Mouse (Mus musculus) fat pad, adult 2 months (tissue): ENCODE results near the gene Pimreg.

ENCODE experiments used
- DNase-seq: peaks from one replicate; pipeline ENCODE4 v3.0.0-alpha.2; 2011; ENCODE audit warnings: low read depth, low spot score; ENCODE audit errors: extremely low read depth

Pimreg gene

GRCm38 (mm10) chr11:72041768-72042607 lies at the start of gene Pimreg:
Pimreg (plus strand) TSS chr11:72042032.
- no peak for DNase-seq

GRCm38 (mm10) chr11:71992438-71992837 lies 49.4 kb upstream of the Pimreg start:
- DNase-seq, result no peak

- DNase-seq, result no peak
Observed at GRCm38 (mm10) chr11:71995968-71996511, 45.8 kb upstream of the Pimreg start.

- DNase-seq, result no peak
Observed at GRCm38 (mm10) chr11:71996805-71997204, 45.0 kb upstream of the Pimreg start.

GRCm38 (mm10) chr11:72000194-72000593 lies 41.6 kb upstream of the Pimreg start:
- DNase-seq, result no peak

- DNase-seq, result no peak
Observed at GRCm38 (mm10) chr11:72002138-72002853, 39.5 kb upstream of the Pimreg start.

GRCm38 (mm10) chr11:72003171-72003570 lies 38.7 kb upstream of the Pimreg start:
- no peak for DNase-seq

- DNase-seq, result no peak
Observed at GRCm38 (mm10) chr11:72005547-72005946, 36.3 kb upstream of the Pimreg start.

- DNase-seq, result no peak
Observed at GRCm38 (mm10) chr11:72010367-72010766, 31.5 kb upstream of the Pimreg start.

GRCm38 (mm10) chr11:72010940-72011722 lies 30.7 kb upstream of the Pimreg start:
- DNase-seq, result no peak

GRCm38 (mm10) chr11:72011955-72012354 lies 29.9 kb upstream of the Pimreg start:
- no peak for DNase-seq

- no peak for DNase-seq
Observed at GRCm38 (mm10) chr11:72014674-72015073, 27.2 kb upstream of the Pimreg start.

- DNase-seq, result no peak
Observed at GRCm38 (mm10) chr11:72016518-72017252, 25.1 kb upstream of the Pimreg start.

- no peak for DNase-seq
Observed at GRCm38 (mm10) chr11:72017253-72017601, 24.6 kb upstream of the Pimreg start.

- no peak for DNase-seq
Observed at GRCm38 (mm10) chr11:72021015-72021414, 20.8 kb upstream of the Pimreg start.

- DNase-seq, result no peak
Observed at GRCm38 (mm10) chr11:72022827-72023226, 19.0 kb upstream of the Pimreg start.

- no peak for DNase-seq
Observed at GRCm38 (mm10) chr11:72023581-72023980, 18.3 kb upstream of the Pimreg start.

- no peak for DNase-seq
Observed at GRCm38 (mm10) chr11:72024193-72024781, 17.5 kb upstream of the Pimreg start.

GRCm38 (mm10) chr11:72025843-72026242 lies 16.0 kb upstream of the Pimreg start:
- no peak for DNase-seq

- no peak for DNase-seq
Observed at GRCm38 (mm10) chr11:72026516-72026915, 15.3 kb upstream of the Pimreg start.
